Mouse (Mus musculus): ENCODE measurements around the gene Thumpd1. TPM values are rescaled to one million over a fixed set of nuclear protein-coding genes. Genes with fewer than 3 reads are reported as not detected.

The Thumpd1 gene
- polyA plus RNA-seq, 1 experiment from 2014 or later, result 19.8 TPM

- ATAC-seq (ENCODE audit: low read depth), result no peak
- Histone ChIP-seq H3K36me3 (ENCODE audit: control insufficient read depth, insufficient read depth) (no peaks in the 10 kb centered on the region), H3K4me2 (ENCODE audit: low read depth, low read length) (no peak overlapping the region), H3K27ac (ENCODE audit: low read length) (no peak overlapping the region), H3K9ac (ENCODE audit: low read depth, low read length) (no peak overlapping the region), H3K4me1 (ENCODE audit: control insufficient read depth, low read depth, low read length) (no peaks in the 10 kb centered on the region), H3K4me3 (ENCODE audit: low read depth, low read length) (no peak overlapping the region), H3K9me3 (replicated peaks; ENCODE audit: control insufficient read depth, low read length) (no peaks in the 10 kb centered on the region), H3K27me3 (ENCODE audit: control insufficient read depth, insufficient read depth, low read depth, low read length) (no peaks in the 10 kb centered on the region)
- WGBS (ENCODE audit: insufficient replicate concordance), result 64% methylated on average over 4 of the region's 4 CpGs
These were observed 28.3 kb downstream of the Thumpd1 start for GRCm38 (mm10) chr7:119692302-119692701.

GRCm38 (mm10) chr7:119689726-119690125 lies 30.9 kb downstream of the Thumpd1 start, which contains the start of gene Acsm4:
Gene Acsm4 (plus strand): TSS chr7:119690026.
- no peaks in the 10 kb centered on the region for H3K4me1 ChIP-seq (ENCODE audit: control insufficient read depth, low read depth, low read length)
- no peak within 1 kb of the TSS for H3K27ac ChIP-seq (ENCODE audit: low read length)
- no peak for ATAC-seq (ENCODE audit: low read depth)
- H3K9me3 ChIP-seq (replicated peaks; ENCODE audit: control insufficient read depth, low read length), result no peaks in the 10 kb centered on the region
- H3K9ac ChIP-seq (ENCODE audit: low read depth, low read length), result no peak within 1 kb of the TSS
- H3K4me2 ChIP-seq (ENCODE audit: low read depth, low read length), result no peak within 1 kb of the TSS
- H3K27me3 ChIP-seq (ENCODE audit: control insufficient read depth, insufficient read depth, low read depth, low read length), result no peaks in the 10 kb centered on the region
- no peaks in the 10 kb centered on the region for H3K36me3 ChIP-seq (ENCODE audit: control insufficient read depth, insufficient read depth)
- WGBS (ENCODE audit: insufficient replicate concordance), result 56% methylated on average over 5 of the region's 5 CpGs
- no peak within 1 kb of the TSS for H3K4me3 ChIP-seq (ENCODE audit: low read depth, low read length)

- ATAC-seq (ENCODE audit: low read depth), result no peak
These were observed 37.9 kb downstream of the Thumpd1 start for GRCm38 (mm10) chr7:119682699-119683098.

GRCm38 (mm10) chr7:119680107-119680506 lies 40.5 kb downstream of the Thumpd1 start:
- H3K4me2 ChIP-seq (ENCODE audit: low read depth, low read length), result no peak overlapping the region

More at GRCm38 (mm10) chr7:119682699-119683098, 37.9 kb downstream of the Thumpd1 start:
- Histone ChIP-seq H3K36me3 (ENCODE audit: control insufficient read depth, insufficient read depth) (no peaks in the 10 kb centered on the region), H3K9me3 (replicated peaks; ENCODE audit: control insufficient read depth, low read length) (no peaks in the 10 kb centered on the region), H3K4me2 (ENCODE audit: low read depth, low read length) (no peak overlapping the region), H3K27me3 (ENCODE audit: control insufficient read depth, insufficient read depth, low read depth, low read length) (no peaks in the 10 kb centered on the region), H3K9ac (ENCODE audit: low read depth, low read length) (no peak overlapping the region), H3K4me3 (ENCODE audit: low read depth, low read length) (no peak overlapping the region), H3K4me1 (ENCODE audit: control insufficient read depth, low read depth, low read length) (no peaks in the 10 kb centered on the region), H3K27ac (ENCODE audit: low read length) (no peak overlapping the region)
- 35% methylated on average over 4 of the region's 4 CpGs for WGBS (ENCODE audit: insufficient replicate concordance)

GRCm38 (mm10) chr7:119673465-119673864 lies 47.1 kb downstream of the Thumpd1 start:
- H3K27me3 ChIP-seq (ENCODE audit: control insufficient read depth, insufficient read depth, low read depth, low read length), result no peaks in the 10 kb centered on the region
- H3K4me3 ChIP-seq (ENCODE audit: low read depth, low read length), result no peak overlapping the region
- H3K9me3 ChIP-seq (replicated peaks; ENCODE audit: control insufficient read depth, low read length), result no peaks in the 10 kb centered on the region
- 18% methylated on average over 6 of the region's 6 CpGs for WGBS (ENCODE audit: insufficient replicate concordance)
- no peak overlapping the region for H3K27ac ChIP-seq (ENCODE audit: low read length)
- ATAC-seq (ENCODE audit: low read depth), result no peak
- H3K4me1 ChIP-seq (ENCODE audit: control insufficient read depth, low read depth, low read length), result no peaks in the 10 kb centered on the region
- no peak overlapping the region for H3K4me2 ChIP-seq (ENCODE audit: low read depth, low read length)
- H3K36me3 ChIP-seq (ENCODE audit: control insufficient read depth, insufficient read depth), result no peaks in the 10 kb centered on the region
- H3K9ac ChIP-seq (ENCODE audit: low read depth, low read length), result no peak overlapping the region

More at GRCm38 (mm10) chr7:119680107-119680506, 40.5 kb downstream of the Thumpd1 start:
- no peaks in the 10 kb centered on the region for H3K27me3 ChIP-seq (ENCODE audit: control insufficient read depth, insufficient read depth, low read depth, low read length)
- H3K9ac ChIP-seq (ENCODE audit: low read depth, low read length), result no peak overlapping the region
- H3K9me3 ChIP-seq (replicated peaks; ENCODE audit: control insufficient read depth, low read length), result no peaks in the 10 kb centered on the region
- no peaks in the 10 kb centered on the region for H3K36me3 ChIP-seq (ENCODE audit: control insufficient read depth, insufficient read depth)
- no peak overlapping the region for H3K27ac ChIP-seq (ENCODE audit: low read length)
- H3K4me1 ChIP-seq (ENCODE audit: control insufficient read depth, low read depth, low read length), result no peaks in the 10 kb centered on the region
- no peak for ATAC-seq (ENCODE audit: low read depth)
- H3K4me3 ChIP-seq (ENCODE audit: low read depth, low read length), result no peak overlapping the region
- WGBS (ENCODE audit: insufficient replicate concordance), result 52% methylated on average over 8 of the region's 8 CpGs

GRCm38 (mm10) chr7:119670925-119671324 lies 49.7 kb downstream of the Thumpd1 start:
- H3K9me3 ChIP-seq (replicated peaks; ENCODE audit: control insufficient read depth, low read length), result no peaks in the 10 kb centered on the region
- H3K9ac ChIP-seq (ENCODE audit: low read depth, low read length), result no peak overlapping the region
- no peaks in the 10 kb centered on the region for H3K27me3 ChIP-seq (ENCODE audit: control insufficient read depth, insufficient read depth, low read depth, low read length)
- H3K36me3 ChIP-seq (ENCODE audit: control insufficient read depth, insufficient read depth), result no peaks in the 10 kb centered on the region
- ATAC-seq (ENCODE audit: low read depth), result no peak
- no peak overlapping the region for H3K4me2 ChIP-seq (ENCODE audit: low read depth, low read length)
- H3K4me1 ChIP-seq (ENCODE audit: control insufficient read depth, low read depth, low read length), result no peaks in the 10 kb centered on the region
- WGBS (ENCODE audit: insufficient replicate concordance), result 35% methylated on average over 6 of the region's 6 CpGs
- no peak overlapping the region for H3K4me3 ChIP-seq (ENCODE audit: low read depth, low read length)
- no peak overlapping the region for H3K27ac ChIP-seq (ENCODE audit: low read length)

GRCm38 (mm10) chr7:119670395-119670794 lies 50.2 kb downstream of the Thumpd1 start:
- no peak overlapping the region for H3K27ac ChIP-seq (ENCODE audit: low read length)
- no peak overlapping the region for H3K9ac ChIP-seq (ENCODE audit: low read depth, low read length)
- H3K27me3 ChIP-seq (ENCODE audit: control insufficient read depth, insufficient read depth, low read depth, low read length), result no peaks in the 10 kb centered on the region
- no peaks in the 10 kb centered on the region for H3K9me3 ChIP-seq (replicated peaks; ENCODE audit: control insufficient read depth, low read length)
- no peak overlapping the region for H3K4me3 ChIP-seq (ENCODE audit: low read depth, low read length)
- no peaks in the 10 kb centered on the region for H3K36me3 ChIP-seq (ENCODE audit: control insufficient read depth, insufficient read depth)
- H3K4me1 ChIP-seq (ENCODE audit: control insufficient read depth, low read depth, low read length), result no peaks in the 10 kb centered on the region
- WGBS (ENCODE audit: insufficient replicate concordance), result 53% methylated on average over 5 of the region's 5 CpGs
- H3K4me2 ChIP-seq (ENCODE audit: low read depth, low read length), result no peak overlapping the region
- 0 out of 2 replicates have a peak, but pooled peaks have one; percentile 27 for ATAC-seq (ENCODE audit: low read depth)

- H3K4me1 ChIP-seq (ENCODE audit: control insufficient read depth, low read depth, low read length), result no peaks in the 10 kb centered on the region
- ATAC-seq (ENCODE audit: low read depth), result 0 out of 2 replicates have a peak, but pooled peaks have one; percentile 37
- H3K27ac ChIP-seq (ENCODE audit: low read length), result no peak overlapping the region
These were observed 52.7 kb downstream of the Thumpd1 start for GRCm38 (mm10) chr7:119667893-119668292.

More at GRCm38 (mm10) chr7:119667893-119668292, 52.7 kb downstream of the Thumpd1 start:
- H3K27me3 ChIP-seq (ENCODE audit: control insufficient read depth, insufficient read depth, low read depth, low read length), result no peaks in the 10 kb centered on the region
- H3K4me2 ChIP-seq (ENCODE audit: low read depth, low read length), result no peak overlapping the region
- no peak overlapping the region for H3K9ac ChIP-seq (ENCODE audit: low read depth, low read length)
- H3K9me3 ChIP-seq (replicated peaks; ENCODE audit: control insufficient read depth, low read length), result no peaks in the 10 kb centered on the region
- no peaks in the 10 kb centered on the region for H3K36me3 ChIP-seq (ENCODE audit: control insufficient read depth, insufficient read depth)
- no peak overlapping the region for H3K4me3 ChIP-seq (ENCODE audit: low read depth, low read length)
- 46% methylated on average over 3 of the region's 3 CpGs for WGBS (ENCODE audit: insufficient replicate concordance)

All from liver, embryonic 16.5 days (tissue).